Mouse (Mus musculus): ENCODE data around the gene Musk. TPM values are rescaled to one million over a fixed set of nuclear protein-coding genes. Genes with fewer than 3 reads are reported as not detected.

Gene Musk
- polyA plus RNA-seq, 1 experiment, result not detected

DNA sequence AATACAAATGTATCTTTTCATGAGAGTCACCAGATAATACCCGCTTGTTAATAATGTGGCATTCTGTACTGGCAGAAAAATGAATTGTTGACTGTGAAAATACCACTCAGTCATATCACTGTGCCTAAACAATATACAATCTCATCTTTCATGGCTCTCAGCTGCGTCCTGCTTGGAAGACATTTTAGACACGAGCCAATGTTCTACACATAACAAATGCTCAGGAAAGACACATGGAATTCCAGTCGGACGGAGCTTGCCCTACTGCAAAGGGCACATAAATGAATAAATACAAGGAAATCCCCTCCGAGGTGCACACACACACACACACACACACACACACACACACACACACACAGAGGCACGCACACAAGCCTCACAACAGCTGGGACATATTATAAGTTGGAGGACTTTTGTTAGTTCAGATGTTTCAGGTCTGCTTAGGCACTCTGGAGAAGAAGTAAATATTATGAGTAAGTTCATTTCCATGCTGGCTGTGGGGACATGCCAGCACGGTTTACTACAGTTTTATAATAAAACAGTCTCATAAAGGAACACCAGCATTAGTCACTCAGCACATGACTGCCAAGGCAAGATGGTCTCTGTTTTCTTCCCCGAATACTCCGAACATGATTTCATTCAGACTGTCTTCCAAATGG lies 14.1 kb upstream of the Musk start:
- H3K4me3 ChIP-seq (ENCODE audit: insufficient read depth, low read length), result no peak overlapping the region
- no peaks in the 10 kb centered on the region for H3K4me1 ChIP-seq (ENCODE audit: control insufficient read depth, insufficient read depth, low read length)
- TF ChIP-seq CTCF (IDR thresholded peaks at IDR 0.05; ENCODE audit: low read depth, low read length), result no peak
- no peak for TF ChIP-seq POLR2A (IDR thresholded peaks at IDR 0.05; ENCODE audit: borderline replicate concordance, low read depth, low read length)
- no peak overlapping the region for H3K27ac ChIP-seq (ENCODE audit: insufficient read depth, low read depth, low read length)

DNA sequence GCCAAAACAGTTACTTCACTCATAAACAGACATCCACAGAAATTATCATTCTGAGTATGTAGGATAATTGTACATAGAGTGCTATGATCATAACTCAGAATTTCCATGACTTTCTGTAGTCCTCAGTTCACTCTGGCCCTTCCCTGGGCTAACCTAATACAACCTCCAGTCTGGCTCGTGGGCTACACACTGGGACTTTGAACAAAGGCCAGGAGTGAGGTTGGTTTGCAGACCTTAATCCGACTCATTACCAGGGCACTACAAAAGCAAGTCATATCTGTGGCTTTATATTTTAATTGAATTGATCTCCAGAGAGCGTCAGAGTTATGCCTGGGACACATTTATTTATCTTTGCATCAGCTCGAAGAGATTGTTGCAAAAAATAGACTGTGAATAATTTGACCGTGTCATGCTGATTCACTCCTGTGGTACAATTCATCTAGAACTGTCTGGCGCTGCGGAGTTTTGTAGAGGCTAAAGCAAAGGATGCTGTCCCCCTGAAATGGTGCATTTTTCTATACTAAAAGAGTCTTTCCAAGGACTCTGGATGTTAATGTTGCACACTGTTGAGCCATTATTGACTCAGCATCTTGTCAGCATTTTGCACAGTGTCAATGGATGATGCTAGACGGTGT lies 10.4 kb upstream of the Musk start:
- no peak for TF ChIP-seq CTCF (IDR thresholded peaks at IDR 0.05; ENCODE audit: low read depth, low read length)
- TF ChIP-seq POLR2A (IDR thresholded peaks at IDR 0.05; ENCODE audit: borderline replicate concordance, low read depth, low read length), result no peak
- Histone ChIP-seq H3K4me3 (ENCODE audit: insufficient read depth, low read length) (no peak overlapping the region), H3K27ac (ENCODE audit: insufficient read depth, low read depth, low read length) (no peak overlapping the region), H3K4me1 (ENCODE audit: control insufficient read depth, insufficient read depth, low read length) (no peaks in the 10 kb centered on the region)

DNA sequence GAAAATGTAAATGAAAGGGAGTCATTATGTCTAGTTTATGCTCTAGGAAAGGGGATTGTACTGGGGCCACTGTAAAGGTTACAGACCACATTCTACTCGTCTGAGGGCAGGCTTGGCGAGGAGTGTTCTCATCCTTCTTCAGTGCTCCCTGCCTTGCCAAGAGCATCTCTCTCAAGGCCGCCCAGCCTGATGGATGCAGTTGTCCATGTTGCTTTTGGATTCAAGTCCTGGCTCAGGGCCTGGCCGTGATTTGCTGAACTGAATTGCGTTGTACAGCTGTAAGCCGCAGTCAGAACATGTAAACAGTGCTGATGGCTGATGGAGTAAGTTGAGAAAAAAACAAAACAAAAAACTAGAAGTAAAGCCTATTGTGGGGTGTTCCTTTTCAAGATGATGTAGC lies 7.4 kb upstream of the Musk start:
- no peak overlapping the region for H3K27ac ChIP-seq (ENCODE audit: insufficient read depth, low read depth, low read length)
- no peak overlapping the region for H3K4me3 ChIP-seq (ENCODE audit: insufficient read depth, low read length)
- no peaks in the 10 kb centered on the region for H3K4me1 ChIP-seq (ENCODE audit: control insufficient read depth, insufficient read depth, low read length)
- TF ChIP-seq CTCF (IDR thresholded peaks at IDR 0.05; ENCODE audit: low read depth, low read length) (no peak), POLR2A (IDR thresholded peaks at IDR 0.05; ENCODE audit: borderline replicate concordance, low read depth, low read length) (no peak)

DNA sequence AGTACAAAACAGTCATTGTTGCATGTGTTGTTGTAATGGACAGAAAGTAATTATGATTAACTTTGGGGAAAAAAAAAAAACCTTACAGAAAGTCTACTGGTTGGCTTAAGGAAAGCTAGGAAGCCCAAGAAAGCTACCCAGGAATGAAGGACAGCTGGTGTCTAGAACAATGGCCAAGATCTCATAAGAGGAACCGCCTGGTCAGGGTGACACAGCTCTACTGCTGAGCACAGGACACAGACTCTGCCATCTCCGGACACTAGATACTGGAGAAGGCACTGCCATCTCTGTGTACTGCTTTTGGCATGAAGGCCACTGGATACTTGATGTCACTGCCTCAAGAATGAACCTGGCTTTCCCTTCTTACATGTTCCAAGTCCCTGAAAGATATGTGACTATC lies 5.6 kb upstream of the Musk start:
- no peak overlapping the region for H3K4me3 ChIP-seq (ENCODE audit: insufficient read depth, low read length)
- no peak overlapping the region for H3K27ac ChIP-seq (ENCODE audit: insufficient read depth, low read depth, low read length)
- TF ChIP-seq POLR2A (IDR thresholded peaks at IDR 0.05; ENCODE audit: borderline replicate concordance, low read depth, low read length) (no peak), CTCF (IDR thresholded peaks at IDR 0.05; ENCODE audit: low read depth, low read length) (no peak)
- H3K4me1 ChIP-seq (ENCODE audit: control insufficient read depth, insufficient read depth, low read length), result no peaks in the 10 kb centered on the region

DNA sequence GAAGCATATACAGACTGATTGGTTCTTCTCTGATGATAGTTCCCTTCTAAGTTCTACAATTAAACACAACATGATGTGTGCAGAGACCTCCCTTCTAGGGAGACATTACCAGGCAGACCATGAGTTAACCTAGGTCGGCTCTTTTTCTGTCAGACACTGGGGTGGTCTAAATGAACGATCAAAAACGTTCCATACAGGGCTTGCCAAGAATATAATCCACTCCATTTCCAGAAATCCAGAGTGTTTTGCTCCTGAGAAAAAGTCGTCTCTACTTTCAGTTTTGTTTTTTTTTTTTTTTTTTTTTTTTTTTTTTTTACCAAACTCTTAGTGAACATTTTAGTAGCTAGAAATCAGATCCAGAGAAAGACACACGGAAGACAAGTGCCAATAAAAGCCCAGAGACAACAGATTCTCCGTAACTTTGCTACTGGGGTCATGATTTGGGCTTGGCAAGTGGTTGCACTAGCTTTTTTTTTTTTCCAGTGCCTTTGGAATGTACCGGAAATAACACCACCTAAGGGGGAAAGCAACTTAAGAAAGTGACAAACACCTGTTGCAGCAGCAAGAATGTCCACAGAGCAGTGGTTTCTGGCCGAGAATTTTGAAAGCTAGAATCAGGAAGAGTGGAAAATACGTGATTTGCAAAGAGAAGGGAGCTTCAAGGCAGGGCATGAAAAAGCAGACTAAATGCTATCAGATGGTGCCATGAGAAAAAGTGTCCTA lies 769 bp downstream of the Musk start:
- no peak for TF ChIP-seq POLR2A (IDR thresholded peaks at IDR 0.05; ENCODE audit: borderline replicate concordance, low read depth, low read length)
- no peak for TF ChIP-seq CTCF (IDR thresholded peaks at IDR 0.05; ENCODE audit: low read depth, low read length)
- H3K27ac ChIP-seq (ENCODE audit: insufficient read depth, low read depth, low read length), result no peak overlapping the region
- H3K4me3 ChIP-seq (ENCODE audit: insufficient read depth, low read length), result no peak overlapping the region
- H3K4me1 ChIP-seq (ENCODE audit: control insufficient read depth, insufficient read depth, low read length), result peaks cover 5% of the 10 kb centered on the region; the same call in 1 of the 2 replicates

DNA sequence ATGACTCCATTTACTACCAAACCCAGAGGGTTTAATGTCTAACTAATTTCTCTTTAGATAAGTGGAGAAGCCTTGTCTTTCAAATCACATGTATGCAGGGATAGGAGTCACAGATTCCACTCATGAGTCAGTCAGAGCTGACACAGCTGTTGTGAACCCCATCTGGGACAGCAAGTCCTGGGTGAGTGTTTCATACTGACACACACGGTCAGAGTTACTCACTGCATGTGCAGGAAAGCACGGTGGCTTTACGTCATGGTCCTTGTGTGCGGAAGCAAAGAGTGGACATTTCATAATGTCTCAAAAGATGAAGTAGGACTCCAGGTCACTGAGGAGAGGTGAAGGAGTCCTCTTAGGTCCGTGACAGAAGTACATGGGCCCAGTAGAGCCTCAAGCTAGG lies 3.0 kb downstream of the Musk start:
- Histone ChIP-seq H3K4me3 (ENCODE audit: insufficient read depth, low read length) (no peak overlapping the region), H3K4me1 (ENCODE audit: control insufficient read depth, insufficient read depth, low read length) (peaks cover 5% of the 10 kb centered on the region; the same call in 1 of the 2 replicates), H3K27ac (ENCODE audit: insufficient read depth, low read depth, low read length) (no peak overlapping the region)
- no peak for TF ChIP-seq POLR2A (IDR thresholded peaks at IDR 0.05; ENCODE audit: borderline replicate concordance, low read depth, low read length)
- TF ChIP-seq CTCF (IDR thresholded peaks at IDR 0.05; ENCODE audit: low read depth, low read length), result no peak

DNA sequence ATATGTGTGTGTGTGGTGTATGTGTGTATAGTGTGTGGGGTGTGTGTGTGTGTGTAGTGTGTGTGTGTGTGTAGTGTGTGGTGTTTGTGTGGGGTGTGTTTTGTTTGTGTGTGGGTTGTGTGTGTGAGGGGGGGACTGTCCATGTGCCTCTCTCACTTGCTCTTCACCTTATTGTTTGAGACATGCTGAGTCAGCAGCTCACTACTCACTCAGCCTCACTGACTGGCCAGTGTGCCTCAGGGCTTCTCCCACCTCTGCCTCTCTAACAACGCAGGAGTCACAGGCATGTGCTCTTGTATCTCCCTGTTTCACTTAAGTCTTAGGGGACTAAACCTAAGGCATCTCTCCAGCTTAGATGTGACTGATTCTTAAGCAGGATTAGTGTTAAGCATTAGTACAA lies 6.1 kb downstream of the Musk start:
- no peak overlapping the region for H3K4me3 ChIP-seq (ENCODE audit: insufficient read depth, low read length)
- H3K4me1 ChIP-seq (ENCODE audit: control insufficient read depth, insufficient read depth, low read length), result peaks cover 5% of the 10 kb centered on the region; the same call in 1 of the 2 replicates
- H3K27ac ChIP-seq (ENCODE audit: insufficient read depth, low read depth, low read length), result no peak overlapping the region
- TF ChIP-seq CTCF (IDR thresholded peaks at IDR 0.05; ENCODE audit: low read depth, low read length), result no peak
- no peak for TF ChIP-seq POLR2A (IDR thresholded peaks at IDR 0.05; ENCODE audit: borderline replicate concordance, low read depth, low read length)

DNA sequence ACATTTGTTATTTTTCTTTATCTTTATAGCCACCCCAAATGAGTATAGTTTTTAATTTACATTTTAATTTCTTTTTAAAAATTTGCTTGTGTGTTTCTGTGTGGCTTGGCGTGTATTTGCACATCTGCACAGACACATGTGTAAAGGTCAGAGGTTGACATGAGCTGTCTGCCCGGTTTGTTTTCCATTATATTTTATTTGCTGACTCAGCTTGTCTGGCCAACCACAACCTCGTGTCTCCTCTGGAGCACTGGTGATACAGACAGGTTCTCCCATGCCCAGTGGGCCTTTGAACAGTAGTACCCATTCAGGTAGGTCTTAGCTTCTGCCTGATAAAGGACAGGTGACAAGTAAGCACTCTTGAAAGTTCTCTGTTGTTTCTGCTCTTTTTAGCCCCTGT lies 7.3 kb downstream of the Musk start:
- Histone ChIP-seq H3K4me3 (ENCODE audit: insufficient read depth, low read length) (no peak overlapping the region), H3K27ac (ENCODE audit: insufficient read depth, low read depth, low read length) (no peak overlapping the region), H3K4me1 (ENCODE audit: control insufficient read depth, insufficient read depth, low read length) (peaks cover 5% of the 10 kb centered on the region; the same call in 1 of the 2 replicates)
- TF ChIP-seq POLR2A (IDR thresholded peaks at IDR 0.05; ENCODE audit: borderline replicate concordance, low read depth, low read length) (no peak), CTCF (IDR thresholded peaks at IDR 0.05; ENCODE audit: low read depth, low read length) (no peak)

DNA sequence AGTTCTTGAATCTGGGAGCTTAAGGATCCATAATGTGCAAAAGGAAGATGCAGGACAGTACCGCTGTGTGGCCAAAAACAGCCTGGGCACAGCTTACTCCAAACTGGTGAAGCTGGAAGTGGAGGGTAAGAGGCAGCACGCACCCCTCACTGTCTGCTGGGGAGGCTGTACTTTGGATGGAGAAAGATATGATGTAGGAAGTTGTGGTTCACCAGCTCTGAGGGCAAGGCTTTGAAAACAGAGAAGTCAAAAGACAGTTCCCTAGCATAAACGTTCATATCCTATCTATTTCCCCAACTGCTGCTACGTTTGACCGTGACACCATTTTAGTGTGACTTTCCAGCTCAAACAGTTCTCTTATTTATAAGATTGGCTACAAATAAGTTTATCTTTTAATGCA lies 18.1 kb downstream of the Musk start:
- Histone ChIP-seq H3K4me3 (ENCODE audit: insufficient read depth, low read length) (no peak overlapping the region), H3K27ac (ENCODE audit: insufficient read depth, low read depth, low read length) (no peak overlapping the region), H3K4me1 (ENCODE audit: control insufficient read depth, insufficient read depth, low read length) (no peaks in the 10 kb centered on the region; the same call in 1 of the 2 replicates)
- TF ChIP-seq POLR2A (IDR thresholded peaks at IDR 0.05; ENCODE audit: borderline replicate concordance, low read depth, low read length) (no peak), CTCF (IDR thresholded peaks at IDR 0.05; ENCODE audit: low read depth, low read length) (no peak)

DNA sequence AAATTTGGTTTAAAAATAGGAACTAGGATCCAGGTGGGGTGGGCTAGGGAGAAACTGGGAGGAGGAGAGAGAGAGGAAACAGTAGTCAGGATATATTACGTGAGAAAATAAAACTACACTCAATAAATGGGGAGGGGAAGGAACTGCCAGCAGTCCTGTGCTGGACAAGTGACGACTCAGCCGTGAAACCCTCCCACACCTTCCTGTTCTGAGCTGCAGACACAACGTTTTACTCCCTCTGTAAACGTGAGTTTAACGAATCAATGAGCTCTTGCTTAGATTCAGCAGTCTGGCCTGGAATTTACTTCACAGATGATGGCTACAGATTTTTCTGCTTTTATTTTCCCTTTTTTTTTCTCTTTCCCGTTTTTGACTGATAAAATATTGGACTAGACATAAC lies 18.8 kb downstream of the Musk start:
- TF ChIP-seq CTCF (IDR thresholded peaks at IDR 0.05; ENCODE audit: low read depth, low read length) (no peak), POLR2A (IDR thresholded peaks at IDR 0.05; ENCODE audit: borderline replicate concordance, low read depth, low read length) (no peak)
- H3K27ac ChIP-seq (ENCODE audit: insufficient read depth, low read depth, low read length), result no peak overlapping the region
- no peaks in the 10 kb centered on the region; the same call in 1 of the 2 replicates for H3K4me1 ChIP-seq (ENCODE audit: control insufficient read depth, insufficient read depth, low read length)
- no peak overlapping the region for H3K4me3 ChIP-seq (ENCODE audit: insufficient read depth, low read length)

Data from bone marrow macrophage, adult 2 months (primary cell).